Mouse (Mus musculus) left cerebral cortex, postnatal 14 days (tissue): ENCODE measurements around the gene Cc2d2a. TPM values are rescaled to one million over a fixed set of nuclear protein-coding genes. Genes with fewer than 3 reads are reported as not detected.

Experiments used
- DNase-seq, 2 experiments: peaks; one replicate each; pipeline ENCODE4 v3.0.0; 2021 to 2022; ENCODE audit warnings: low spot score in 2 of 2, mixed read lengths in 1 of 2
- intact Hi-C: fragments of 180-260 bp; cut with DNase I; formaldehyde crosslinking; loops from one replicate; pipeline ENCODE4 v1.15.1; 2025
- total RNA-seq, 2 experiments: library from RNA; stranded (reverse); gene quantifications; 2 replicates each; pipeline ENCODE4 v1.2.3; 2021

The Cc2d2a gene
- total RNA-seq, 2 experiments from 2014 or later = 12.2 to 12.8 TPM

GRCm38 (mm10) chr5:43721538-43722451 is 59.6 kb downstream of the Cc2d2a start:
- no peak for DNase-seq
- intact Hi-C loops = no loop called here

DNA sequence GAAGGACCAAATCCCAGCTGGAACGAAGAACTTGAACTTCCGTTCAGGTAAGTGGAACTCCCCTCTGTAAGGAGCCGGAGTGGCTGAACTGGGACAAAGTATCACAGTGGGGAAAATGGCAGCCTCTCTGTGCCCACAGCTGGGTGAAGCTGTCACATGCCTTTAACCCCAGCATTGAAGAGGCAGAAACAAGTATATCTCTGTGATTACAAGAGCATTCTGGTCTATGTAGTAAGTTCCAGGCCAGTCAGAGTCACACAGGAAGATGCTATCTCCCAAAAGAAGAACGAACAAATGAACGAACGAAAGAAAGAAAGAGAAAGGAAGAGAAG is 60.3 kb downstream of the Cc2d2a start:
- no peak for DNase-seq
- intact Hi-C loops = no loop called here

GRCm38 (mm10) chr5:43723830-43724229 is 61.7 kb downstream of the Cc2d2a start:
- intact Hi-C loops = no loop called here
- peak; percentile 25 to 27 for DNase-seq

- peak; percentile 12 to 26 for DNase-seq
- intact Hi-C loops = no loop called here
Observed at GRCm38 (mm10) chr5:43728375-43729165, 66.4 kb downstream of the Cc2d2a start.

DNA sequence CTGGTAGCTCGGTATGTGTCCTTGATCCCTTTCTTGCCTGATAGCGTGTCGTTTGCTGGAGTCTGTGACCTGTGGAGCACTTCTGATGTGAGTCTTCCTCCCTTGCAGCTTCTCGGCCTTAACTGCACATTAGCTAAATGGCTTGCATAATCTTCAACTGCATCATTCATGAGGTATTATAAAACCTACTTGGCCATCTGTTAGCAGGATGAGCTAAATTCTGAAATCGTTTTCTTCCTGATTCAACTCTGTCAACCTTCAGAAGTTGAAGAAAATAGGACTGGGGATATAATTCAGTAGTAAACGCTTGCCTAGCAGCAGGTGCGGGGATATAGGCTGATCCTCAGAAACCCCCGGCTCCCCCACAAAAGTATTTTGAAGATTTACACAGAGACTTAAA is 70.2 kb downstream of the Cc2d2a start:
- DNase-seq = peak; percentile 8 to 50
- intact Hi-C loops = no loop called here

DNA sequence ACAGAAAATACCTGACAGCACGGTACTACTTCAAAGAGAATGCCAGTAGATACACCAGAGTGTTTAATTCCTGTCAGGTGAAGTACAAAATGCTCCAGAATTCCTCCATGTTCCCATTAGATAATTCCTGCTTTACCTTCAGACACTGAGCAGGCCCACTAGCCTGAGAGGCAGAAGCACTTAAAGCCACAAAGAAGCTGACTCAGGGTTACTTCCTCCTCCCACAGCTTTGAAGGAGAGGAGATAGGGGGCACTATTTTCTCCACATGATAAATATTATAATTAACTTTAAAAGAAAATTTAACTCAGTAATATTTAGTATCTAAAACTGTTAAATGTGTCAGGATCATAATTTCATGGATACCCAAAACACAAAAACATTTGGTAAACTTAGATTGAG is 82.0 kb downstream of the Cc2d2a start:
- no peak for DNase-seq
- intact Hi-C loops = no loop called here

- no peak for DNase-seq
- intact Hi-C loops = no loop called here
Observed at GRCm38 (mm10) chr5:43745156-43745555, 83.0 kb downstream of the Cc2d2a start.

GRCm38 (mm10) chr5:43748039-43748438 is 85.9 kb downstream of the Cc2d2a start:
- intact Hi-C loops = no loop called here
- no peak for DNase-seq

DNA sequence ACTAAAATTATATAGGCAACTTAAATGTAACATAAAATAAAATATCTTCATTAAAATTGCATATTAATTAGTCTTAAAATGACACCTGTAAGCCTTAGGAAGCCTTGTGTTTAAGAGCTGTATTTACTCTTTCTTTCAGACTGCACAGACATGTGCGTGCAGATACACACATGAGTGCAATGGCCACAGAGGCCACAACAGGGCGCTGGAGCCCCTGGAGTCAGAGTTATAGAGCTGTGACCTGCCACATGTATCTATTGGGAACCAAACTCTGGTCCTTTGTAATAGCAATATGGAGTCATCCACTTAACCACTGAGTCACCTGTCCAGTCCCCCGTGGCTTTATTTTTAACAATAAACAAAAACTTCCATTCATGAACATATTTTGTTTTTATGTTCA is 86.9 kb downstream of the Cc2d2a start:
- intact Hi-C loops = no loop called here
- DNase-seq = no peak

DNA sequence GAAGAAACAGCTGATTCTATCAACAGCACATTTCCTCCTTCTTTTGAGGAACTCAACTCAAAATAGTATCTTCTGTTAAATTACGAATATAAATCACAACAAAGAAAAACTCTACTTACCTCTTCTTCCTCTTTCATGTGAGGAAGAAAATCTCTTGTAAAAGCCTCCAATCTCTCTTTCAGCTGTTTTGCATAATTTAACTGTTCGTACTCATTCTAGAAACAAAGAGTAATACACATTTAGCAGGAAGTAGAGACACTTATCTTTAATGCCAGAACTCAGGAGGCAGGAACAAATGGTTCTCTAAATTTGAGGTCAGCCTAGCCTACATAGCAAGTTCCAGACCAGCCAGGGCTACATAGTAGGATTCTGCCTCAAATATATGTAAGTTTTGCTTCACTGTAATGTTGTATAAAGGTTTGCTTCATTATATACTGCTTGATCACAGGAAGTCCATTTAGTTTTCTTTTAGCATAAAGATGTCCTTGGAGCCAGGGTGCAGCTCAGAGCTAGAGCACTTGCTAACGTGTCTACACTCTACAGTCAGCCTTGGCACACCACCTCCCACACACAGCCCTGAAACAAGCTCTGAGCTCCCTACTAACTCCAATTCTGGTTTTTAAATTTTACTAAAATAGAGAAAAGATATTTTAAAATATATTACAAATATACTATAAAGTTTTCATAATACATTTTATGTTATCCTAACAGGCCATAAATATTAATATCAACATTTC is 108.6 kb downstream of the Cc2d2a start:
- intact Hi-C loops = no loop called here
- DNase-seq = peak in 1 of 2 experiments; percentile 12

GRCm38 (mm10) chr5:43771555-43771954 is 109.4 kb downstream of the Cc2d2a start:
- intact Hi-C loops = no loop called here

GRCm38 (mm10) chr5:43776407-43776806 is 114.3 kb downstream of the Cc2d2a start:
- DNase-seq = no peak

More at GRCm38 (mm10) chr5:43771555-43771954, 109.4 kb downstream of the Cc2d2a start:
- no peak for DNase-seq

GRCm38 (mm10) chr5:43776993-43777392 is 114.8 kb downstream of the Cc2d2a start:
- DNase-seq = no peak
- intact Hi-C loops = no loop called here

More at GRCm38 (mm10) chr5:43776407-43776806, 114.3 kb downstream of the Cc2d2a start:
- intact Hi-C loops = no loop called here

DNA sequence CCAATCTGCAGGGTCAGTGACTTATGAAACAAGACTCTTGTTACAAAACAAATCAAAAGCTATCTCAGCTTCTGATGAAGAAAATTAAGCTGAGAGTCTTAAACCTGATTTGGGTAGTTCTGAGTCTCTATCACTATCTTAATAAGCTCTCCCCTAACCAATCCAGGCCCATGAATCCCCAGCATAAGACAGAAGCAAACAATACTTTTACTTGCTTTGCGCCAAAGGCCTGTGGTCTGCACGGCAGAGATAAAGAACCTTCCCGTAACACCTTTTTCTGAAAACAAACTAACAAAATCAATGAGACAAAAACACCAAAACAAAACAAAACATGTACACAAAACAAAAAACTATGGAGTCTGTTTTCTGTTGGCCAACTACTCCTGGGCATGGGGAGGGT is 116.4 kb downstream of the Cc2d2a start:
- intact Hi-C loops = no loop called here
- DNase-seq = no peak

DNA sequence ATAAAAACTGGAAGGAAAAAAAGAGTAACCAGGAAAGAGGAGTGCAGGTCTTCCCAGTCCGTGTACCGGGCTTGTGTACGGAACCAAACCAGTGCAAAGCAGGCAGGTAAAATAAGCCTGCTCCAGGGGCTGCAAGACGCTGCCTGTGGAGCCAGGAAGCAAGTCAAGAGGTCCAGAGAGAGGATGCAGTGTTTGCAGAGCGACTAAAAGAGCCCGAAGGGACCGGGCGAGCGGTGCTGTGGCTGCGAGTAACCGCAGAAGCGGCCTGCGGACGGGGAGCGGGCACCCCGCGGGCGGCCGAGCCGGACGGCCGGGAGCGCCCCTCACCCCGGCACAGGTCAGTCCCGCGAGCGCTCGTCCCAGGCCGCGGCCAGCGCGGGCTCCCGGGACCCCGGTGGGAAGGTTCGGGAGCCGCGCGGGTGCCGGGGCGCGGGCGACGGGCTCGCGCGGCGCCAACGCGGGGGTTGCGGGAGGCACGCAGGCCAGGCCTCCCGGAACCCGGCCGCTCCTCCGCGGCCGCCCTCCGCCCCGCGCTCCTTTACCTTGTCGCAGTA is 119.4 kb downstream of the Cc2d2a start:
- DNase-seq = peak; percentile 3 to 20
- intact Hi-C loops = no loop called here

DNA sequence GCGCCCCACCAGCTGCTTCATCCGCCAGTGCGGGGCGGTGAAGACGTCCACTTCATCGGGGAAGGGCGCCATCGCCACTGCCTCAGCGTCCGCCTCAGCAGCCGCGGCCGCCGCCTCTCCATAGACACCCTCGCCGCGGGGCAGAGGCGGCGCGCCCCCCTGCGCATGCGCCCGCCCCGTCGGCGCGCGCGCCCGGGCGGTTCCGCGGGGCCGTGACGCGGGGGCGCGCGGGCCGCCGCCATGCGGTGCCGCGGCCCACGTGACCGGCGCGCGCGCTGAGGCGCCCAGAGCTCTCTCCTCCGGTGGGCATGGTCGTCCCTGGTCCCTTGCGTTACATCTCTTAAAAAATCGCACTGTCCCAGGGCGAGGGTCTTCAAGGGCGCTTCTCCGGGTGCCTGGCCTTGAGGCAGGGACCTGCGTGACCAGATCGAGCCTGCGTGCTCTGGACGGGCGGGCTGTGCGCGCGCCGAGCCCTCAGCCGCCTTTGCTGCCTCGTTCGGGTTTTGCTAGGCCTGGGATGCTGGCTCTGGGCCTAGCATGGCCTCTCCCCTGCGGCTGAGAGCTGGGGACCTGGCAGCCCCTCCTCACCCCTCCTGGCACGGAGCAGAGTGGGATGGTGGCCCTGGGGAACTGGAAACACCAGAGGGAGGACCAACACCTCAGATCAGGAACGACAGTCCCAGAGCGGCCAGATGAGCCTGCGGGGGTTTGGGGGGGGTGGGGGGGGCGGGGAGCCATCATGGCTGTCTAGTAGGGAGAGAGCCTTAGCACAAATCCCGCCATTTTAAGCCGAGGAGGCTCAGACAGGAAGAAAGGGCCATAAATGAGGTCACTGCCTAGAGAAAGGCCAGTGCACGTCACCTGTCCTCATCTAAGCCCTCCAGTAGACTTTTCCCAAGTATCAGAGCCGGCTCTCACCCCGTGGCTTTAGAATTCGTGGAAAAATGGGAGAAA is 120.1 kb downstream of the Cc2d2a start:
- intact Hi-C loops = no loop called here
- DNase-seq = peak; percentile 69 to 78

DNA sequence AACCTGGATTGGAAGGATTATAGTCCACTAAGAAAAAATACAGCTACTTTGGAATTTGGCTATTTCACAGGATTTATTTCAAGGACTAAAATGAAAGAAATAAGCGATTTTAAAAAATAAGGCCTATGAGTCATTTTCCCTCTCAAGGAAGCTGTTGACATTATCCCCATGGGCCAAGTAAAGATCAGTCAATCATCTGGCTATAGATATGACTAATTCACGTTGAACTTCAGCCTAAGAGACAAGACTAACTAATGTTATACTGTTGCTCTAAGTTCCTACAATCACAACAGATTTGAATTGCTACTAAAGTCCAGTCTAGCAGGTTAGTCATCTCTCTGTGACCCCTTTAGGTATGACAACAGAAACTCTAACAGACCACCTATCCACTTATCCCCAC is 121.8 kb downstream of the Cc2d2a start:
- DNase-seq = no peak
- intact Hi-C loops = no loop called here

- DNase-seq = no peak
- intact Hi-C loops = no loop called here
Observed at GRCm38 (mm10) chr5:43786607-43787006, 124.5 kb downstream of the Cc2d2a start.
